Mouse (Mus musculus) left cerebral cortex, adult 6 months (tissue): ENCODE results near the gene Twsg1. TPM values are rescaled to one million over a fixed set of nuclear protein-coding genes. Genes with fewer than 3 reads are reported as not detected.

Experiments used
- long read RNA-seq, 2 experiments: library from polyadenylated mRNA; unstranded; transcript quantifications; one replicate each; pipeline ENCODE4 v2.0.0; 2019 to 2020
- polyA plus RNA-seq: library from polyadenylated mRNA; unstranded; fragments of <200 nt; fragmentation: Nextera tagmentation; gene quantifications from 2 replicates; pipeline ENCODE4 v1.2.3, GENCODE M21; 2021

Gene Twsg1
- 6.7 and 13.7 TPM in 2 replicates for polyA plus RNA-seq
- long read RNA-seq, experiment 1, full-length matches to known transcripts = 22 of 33 reads
- long read RNA-seq, experiment 1, partial matches to known transcripts = 1 of 33 reads
- long read RNA-seq, experiment 1, other reads (novel, unspliced or antisense) = 10 of 33 reads
- long read RNA-seq, experiment 2, full-length matches to known transcripts = 2 of 10 reads
- long read RNA-seq, experiment 2, partial matches to known transcripts = 0 of 10 reads
- long read RNA-seq, experiment 2, other reads (novel, unspliced or antisense) = 8 of 10 reads

GRCm38 (mm10) chr17:65950622-65951404 lies at the start of gene Twsg1:
Twsg1 (minus strand) TSS chr17:65951226.

GRCm38 (mm10) chr17:65885697-65886529 lies 65.1 kb downstream of the Twsg1 start, which contains the start of gene Ralbp1:
Ralbp1 (minus strand) TSS chr17:65885798.

Other genes starting within 250 kb of the Twsg1 start
- gene Rab31, start 178.5 kb downstream of the Twsg1 start, polyA plus RNA-seq = 106 and 144 TPM in 2 replicates
- gene Ppp4r1, start 168.7 kb downstream of the Twsg1 start, polyA plus RNA-seq = 5.8 and 7.1 TPM in 2 replicates
- 55.4 and 97.2 TPM in 2 replicates for gene Ralbp1, start 65.4 kb downstream of the Twsg1 start, polyA plus RNA-seq
- 87.6 and 181 TPM in 2 replicates for gene Ankrd12, start 125.9 kb upstream of the Twsg1 start, polyA plus RNA-seq
- gene Ndufv2, start 150.3 kb upstream of the Twsg1 start, polyA plus RNA-seq = 449 and 470 TPM in 2 replicates
- 5.5 and 12.6 TPM in 2 replicates for gene Washc1, start 160.3 kb upstream of the Twsg1 start, polyA plus RNA-seq
- gene Ddx11, start 172.3 kb upstream of the Twsg1 start, polyA plus RNA-seq = 0.19 and 0.40 TPM in 2 replicates